Mouse (Mus musculus): ENCODE results near the gene Rere.

DNA sequence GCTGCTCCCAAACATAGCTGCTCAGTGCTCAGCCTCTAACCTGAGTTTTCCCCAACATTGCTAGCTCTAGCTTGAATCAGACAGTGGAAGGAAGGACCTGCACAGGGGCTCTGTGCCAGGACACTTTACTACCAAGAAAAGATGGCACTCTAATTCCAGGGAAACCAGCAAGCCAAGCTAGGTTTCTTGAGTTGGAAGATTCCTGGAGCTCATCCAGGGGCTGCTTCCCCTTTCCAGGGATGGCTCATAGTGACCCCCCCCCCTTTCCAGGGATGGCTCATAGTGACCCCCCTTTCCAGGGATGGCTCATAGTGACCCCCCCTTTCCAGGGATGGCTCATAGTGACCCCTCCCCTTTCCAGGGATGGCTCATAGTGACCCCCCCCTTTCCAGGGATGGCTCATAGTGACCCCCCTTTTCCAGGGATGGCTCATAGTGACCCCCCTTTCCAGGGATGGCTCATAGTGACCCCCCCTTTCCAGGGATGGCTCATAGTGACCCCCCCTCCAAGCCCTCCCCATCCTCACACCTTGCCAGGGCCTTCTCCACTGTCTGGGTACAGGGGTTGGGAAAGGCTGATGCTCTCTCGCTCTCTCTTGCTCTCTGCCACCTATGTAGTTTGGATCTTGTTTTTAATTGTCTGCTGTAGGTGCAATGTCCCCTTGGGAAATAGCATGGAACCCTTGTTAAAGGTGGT lies 322.1 kb downstream of the Rere start:
- TF ChIP-seq POLR2A (IDR thresholded peaks at IDR 0.05; ENCODE audit: borderline replicate concordance, extremely low read depth, low read depth, low read length) (no peak), CTCF (IDR thresholded peaks at IDR 0.05; ENCODE audit: insufficient read depth, low read length) (no peak)
